Mouse (Mus musculus): ENCODE results near the gene 4931400O07Rik.

Gene 4931400O07Rik

DNA sequence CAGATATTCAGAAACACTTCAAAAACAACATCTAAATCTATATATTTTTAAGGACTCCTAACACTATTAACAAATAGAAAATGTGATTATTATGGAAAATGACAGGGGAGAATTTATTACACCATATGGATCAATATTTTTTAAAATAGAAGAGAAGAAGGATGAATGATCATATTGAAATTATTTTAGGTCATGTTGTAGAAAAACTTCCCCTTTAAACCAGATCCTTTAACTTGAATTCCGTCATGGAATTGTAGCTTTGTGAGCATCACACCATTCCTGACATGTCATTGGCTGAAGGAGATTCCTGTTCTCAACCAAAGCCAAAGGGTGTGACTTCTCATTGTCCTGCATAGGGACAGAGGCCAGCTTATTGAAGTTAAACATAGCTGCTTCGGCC, at the start of gene 4931400O07Rik:
Gene 4931400O07Rik, plus strand, starts transcription at position 301 of the 400 bp plus-strand sequence.
- no peak for DNase-seq (ENCODE audit: low spot score)
